Mouse (Mus musculus) embryonic facial prominence, embryonic 11.5 days (tissue): ENCODE results near the gene Top3b. TPM values are rescaled to one million over a fixed set of nuclear protein-coding genes. Genes with fewer than 3 reads are reported as not detected.
A peak's percentile ranks its signal among the peaks of the same experiment; 100 is the strongest.

Experiments used
- ATAC-seq: fragments of 200-750 bp; cut with Nextera tagmentation; replicated peaks from 2 replicates; pipeline ENCODE4 v1.8.0; 2017; ENCODE audit warnings: low read depth; ENCODE audit not compliant: insufficient number of reproducible peaks, low FRiP score, low TSS enrichment
- DNase-seq: peaks from one replicate; pipeline ENCODE4 v3.0.0-alpha.2; 2015; ENCODE audit warnings: low spot score
- H3K27ac ChIP-seq: fragments of 300-500 bp; sonication (generic); replicated peaks from 2 replicates; pipeline ENCODE4 v1.5.1; 2014; ENCODE audit warnings: mild to moderate bottlenecking, low read depth, low read length, control low read depth
- H3K27me3 ChIP-seq: fragments of 300-500 bp; sonication (generic); 2 replicates; pipeline ENCODE4 v1.6.1; 2014; ENCODE audit warnings: mild to moderate bottlenecking, low read length, moderate library complexity, mixed read lengths; ENCODE audit not compliant: control insufficient read depth, insufficient read depth
- H3K36me3 ChIP-seq: fragments of 300-500 bp; sonication (generic); replicated peaks from 2 replicates; pipeline ENCODE4 v1.6.1; 2014; ENCODE audit warnings: low read depth, mild to moderate bottlenecking, low read length, moderate library complexity, mixed read lengths; ENCODE audit not compliant: control insufficient read depth, insufficient read depth
- H3K4me1 ChIP-seq: fragments of 300-500 bp; sonication (generic); 2 replicates; pipeline ENCODE4 v1.6.1; 2014; ENCODE audit warnings: low read length, mixed read lengths; ENCODE audit not compliant: control insufficient read depth, insufficient read depth
- H3K4me2 ChIP-seq: fragments of 300-500 bp; sonication (generic); 2 replicates; pipeline ENCODE4 v1.6.1; 2014; ENCODE audit warnings: low read depth, mild to moderate bottlenecking, control low read depth, low read length, moderate library complexity
- H3K4me3 ChIP-seq: fragments of 300-500 bp; sonication (generic); 2 replicates; pipeline ENCODE4 v1.5.1; 2014; ENCODE audit warnings: low read depth, low read length, control low read depth
- H3K9ac ChIP-seq: fragments of 300-500 bp; sonication (generic); replicated peaks from 2 replicates; pipeline ENCODE4 v1.6.1; 2014; ENCODE audit warnings: mild to moderate bottlenecking, control low read depth, low read length
- H3K9me3 ChIP-seq: fragments of 300-500 bp; sonication (generic); replicated peaks from 2 replicates; pipeline ENCODE4 v1.6.1; 2016; ENCODE audit warnings: mild to moderate bottlenecking, low read length, inconsistent platforms, mixed read lengths; ENCODE audit not compliant: control insufficient read depth
- WGBS: fragments of 180-500 bp; shearing (Covaris S2); extraction: QIAGEN DNeasy Blood & Tissue Kit; methylation state at CpG from one replicate; pipeline ENCODE4 v1.1.7; 2014; 5-methylcytosine and 5-hydroxymethylcytosine counted together
- polyA plus RNA-seq: library from polyadenylated mRNA; unstranded; fragments of >200 nt; fragmentation: Nextera tagmentation; extraction: Ambion mirVana; gene quantifications from 2 replicates; pipeline ENCODE4 v1.2.1, GENCODE M21; 2014

Top3b gene
- polyA plus RNA-seq, 1 experiment from 2014 or later, result 56.8 TPM

DNA sequence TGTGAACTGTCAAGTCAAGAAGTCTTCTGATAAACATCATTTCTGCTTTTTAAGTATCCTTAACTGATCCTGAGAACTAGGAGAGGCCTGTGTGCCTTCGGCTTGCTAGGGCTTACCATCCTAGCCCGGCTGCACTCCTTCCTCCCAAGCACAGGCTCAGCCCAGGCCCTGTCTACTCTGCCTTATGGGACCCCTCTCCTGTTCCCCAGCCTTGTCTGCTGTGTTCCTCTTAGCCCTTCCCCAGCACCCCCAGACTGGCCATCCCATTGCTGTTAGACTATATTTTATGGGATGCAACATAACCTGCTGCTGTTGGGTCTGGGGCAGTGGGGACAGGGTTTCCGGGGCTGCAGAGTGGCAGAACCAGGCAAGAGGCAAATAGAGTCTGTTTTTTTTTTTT is 59.8 kb downstream of the Top3b start:
- 81% methylated on average over 3 of the region's 3 CpGs for WGBS
- no peak for DNase-seq
- no peak for ATAC-seq
- Histone ChIP-seq H3K27ac (no peak overlapping the region), H3K4me3 (no peak overlapping the region), H3K27me3 (no peaks in the 10 kb centered on the region), H3K4me1 (no peaks in the 10 kb centered on the region), H3K4me2 (no peak overlapping the region), H3K9ac (no peak overlapping the region), H3K9me3 (no peaks in the 10 kb centered on the region), H3K36me3 (no peaks in the 10 kb centered on the region)

DNA sequence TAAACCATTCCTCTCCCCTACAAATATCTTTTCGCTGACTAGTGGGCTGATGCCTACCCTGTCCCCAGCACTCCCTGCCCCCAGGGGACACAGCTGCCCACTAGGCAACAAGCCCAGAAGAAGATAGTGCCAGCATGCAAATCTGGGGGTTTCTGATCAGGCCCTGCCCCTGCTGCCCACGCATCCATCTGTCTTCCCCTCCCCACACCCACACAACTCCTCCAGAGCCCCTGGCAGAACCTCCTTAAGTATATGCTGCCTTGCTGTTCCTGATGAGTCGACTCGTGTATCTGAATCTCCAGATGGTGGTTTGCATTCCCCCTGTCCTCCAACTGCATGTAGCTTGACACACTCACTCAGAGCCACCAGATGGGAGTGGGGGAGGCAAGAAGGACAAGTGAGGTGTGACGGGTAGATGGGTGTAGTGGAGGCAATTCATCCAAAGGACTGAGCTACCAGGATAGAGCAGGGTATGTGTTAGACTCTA is 60.3 kb downstream of the Top3b start:
- no peak overlapping the region for H3K27ac ChIP-seq
- no peak overlapping the region for H3K9ac ChIP-seq
- no peaks in the 10 kb centered on the region for H3K36me3 ChIP-seq
- ATAC-seq (0 out of 2 replicates have a peak, but pooled peaks have one; percentile 18), DNase-seq (no peak)
- H3K4me3 ChIP-seq, result no peak overlapping the region
- no peaks in the 10 kb centered on the region for H3K27me3 ChIP-seq
- no peak overlapping the region for H3K4me2 ChIP-seq
- WGBS, result 80% methylated on average over 5 of the region's 5 CpGs
- H3K9me3 ChIP-seq, result no peaks in the 10 kb centered on the region
- no peaks in the 10 kb centered on the region for H3K4me1 ChIP-seq

DNA sequence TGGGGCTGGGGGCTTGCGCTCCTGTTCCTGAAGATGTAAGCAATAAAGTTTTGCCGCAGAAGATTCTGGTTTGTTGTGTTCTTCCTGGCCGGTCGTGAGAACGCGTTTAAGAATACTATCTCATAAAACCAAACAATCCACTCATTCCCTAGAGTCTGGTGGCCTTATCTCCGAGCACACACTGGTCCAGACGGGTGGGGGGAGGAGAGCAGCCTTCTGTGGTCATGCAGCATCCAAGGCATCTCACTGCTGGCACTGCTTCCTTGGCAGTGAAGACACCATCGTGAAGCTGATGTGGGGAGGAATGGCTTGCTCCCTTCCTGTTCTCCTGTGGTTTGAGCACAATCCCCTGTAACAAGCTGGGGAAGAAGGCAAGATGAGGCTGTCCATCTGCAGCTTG is 69.0 kb downstream of the Top3b start:
- H3K4me3 ChIP-seq, result no peak overlapping the region
- H3K4me1 ChIP-seq, result no peaks in the 10 kb centered on the region
- no peaks in the 10 kb centered on the region for H3K36me3 ChIP-seq
- no peak for ATAC-seq
- H3K9ac ChIP-seq, result no peak overlapping the region
- H3K27ac ChIP-seq, result no peak overlapping the region
- H3K27me3 ChIP-seq, result no peaks in the 10 kb centered on the region
- H3K9me3 ChIP-seq, result no peaks in the 10 kb centered on the region
- no peak overlapping the region for H3K4me2 ChIP-seq
- 91% methylated on average over 9 of the region's 9 CpGs for WGBS
- DNase-seq, result no peak

DNA sequence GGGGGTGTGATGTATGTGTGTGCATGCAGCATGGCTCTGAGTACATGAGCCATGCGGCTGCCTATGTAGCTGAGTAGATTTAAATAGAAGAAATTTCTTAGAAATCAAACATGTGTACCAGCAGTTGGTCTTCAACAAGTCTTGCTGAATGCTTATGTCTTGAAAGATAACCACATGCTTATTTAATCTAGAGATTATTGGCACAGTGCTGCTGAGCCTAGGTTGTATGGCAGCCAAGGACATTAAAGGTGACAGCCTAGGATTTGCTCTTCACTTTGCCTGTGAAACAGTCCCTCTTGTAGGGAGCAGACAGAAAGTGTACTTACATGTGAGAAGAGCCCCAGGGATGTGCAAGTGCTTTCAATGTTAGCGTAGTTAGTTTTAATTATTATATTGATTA is 70.5 kb downstream of the Top3b start:
- H3K9ac ChIP-seq, result no peak overlapping the region
- no peak overlapping the region for H3K4me3 ChIP-seq
- no peaks in the 10 kb centered on the region for H3K36me3 ChIP-seq
- no peaks in the 10 kb centered on the region for H3K4me1 ChIP-seq
- no peaks in the 10 kb centered on the region for H3K9me3 ChIP-seq
- no peak overlapping the region for H3K27ac ChIP-seq
- no peaks in the 10 kb centered on the region for H3K27me3 ChIP-seq
- ATAC-seq, result no peak
- DNase-seq, result no peak
- H3K4me2 ChIP-seq, result no peak overlapping the region
- 92% methylated on average over 2 of the region's 2 CpGs for WGBS

Other genes starting within 250 kb of the Top3b start
- gene Olfr19, start 194.3 kb upstream of the Top3b start, polyA plus RNA-seq, result not detected in 2 replicates
- gene Spag6l, start 41.3 kb upstream of the Top3b start, polyA plus RNA-seq, result 0.17 and 0.54 TPM in 2 replicates
- not detected in 2 replicates for gene Igll1, start 6.8 kb upstream of the Top3b start, polyA plus RNA-seq
- gene Vpreb1, start 107 bp downstream of the Top3b start, polyA plus RNA-seq, result 1.8 and 2.1 TPM in 2 replicates
- gene Ppm1f, start 25.7 kb downstream of the Top3b start, polyA plus RNA-seq, result 15.6 and 18.2 TPM in 2 replicates
- gene Mapk1, start 112.6 kb downstream of the Top3b start, polyA plus RNA-seq, result 182 and 185 TPM in 2 replicates
- gene Ypel1, start 199.0 kb downstream of the Top3b start, polyA plus RNA-seq, result 97.1 and 108 TPM in 2 replicates
- gene Ppil2, start 240.5 kb downstream of the Top3b start, polyA plus RNA-seq, result 129 and 142 TPM in 2 replicates